Mouse (Mus musculus): ENCODE data around the gene Mr1. TPM values are rescaled to one million over a fixed set of nuclear protein-coding genes. Genes with fewer than 3 reads are reported as not detected.

Gene Mr1
- polyA plus RNA-seq, 1 experiment from 2014 or later = 10.5 TPM

DNA sequence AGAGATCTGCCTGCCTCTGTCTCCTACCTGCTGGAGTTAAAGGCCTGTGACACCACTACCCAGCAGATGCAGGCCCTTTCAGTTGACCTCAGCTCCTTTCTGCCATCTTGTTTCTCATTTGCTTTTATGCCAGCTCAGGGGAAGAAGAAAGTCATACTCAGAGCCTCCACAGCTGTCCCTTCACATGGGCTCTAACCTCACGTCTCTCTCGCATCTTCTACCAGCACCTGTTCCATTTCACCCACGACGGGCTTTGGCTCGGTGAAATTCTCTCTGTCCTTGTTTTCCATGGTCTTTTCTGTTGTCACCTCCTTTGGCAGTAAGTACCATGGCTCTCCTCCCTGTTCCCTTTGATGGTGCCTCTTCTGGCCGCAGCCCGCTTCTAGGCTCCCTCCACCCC is 56.3 kb downstream of the Mr1 start:
- Histone ChIP-seq H3K27ac (ENCODE audit: low read length) (no peak overlapping the region), H3K9me3 (ENCODE audit: low read length) (no peaks in the 10 kb centered on the region), H3K27me3 (replicated peaks; ENCODE audit: insufficient read depth, low read length) (no peaks in the 10 kb centered on the region), H3K9ac (replicated peaks; ENCODE audit: low read depth) (no peak overlapping the region), H3K36me3 (ENCODE audit: insufficient read depth, low read length) (no peaks in the 10 kb centered on the region), H3K4me2 (replicated peaks; ENCODE audit: low read depth, low read length) (no peak overlapping the region), H3K4me1 (ENCODE audit: insufficient read depth, low read depth, low read length) (peaks cover 49% of the 10 kb centered on the region), H3K4me3 (ENCODE audit: low read depth, low read length) (no peak overlapping the region)
- ATAC-seq (no peak), DNase-seq (ENCODE audit: low spot score) (no peak)
- 89% methylated on average over 7 of the region's 7 CpGs for WGBS
- no peak for TF ChIP-seq EP300 (IDR thresholded peaks at IDR 0.05)
- no peak for TF ChIP-seq CTCF (IDR thresholded peaks at IDR 0.05)

DNA sequence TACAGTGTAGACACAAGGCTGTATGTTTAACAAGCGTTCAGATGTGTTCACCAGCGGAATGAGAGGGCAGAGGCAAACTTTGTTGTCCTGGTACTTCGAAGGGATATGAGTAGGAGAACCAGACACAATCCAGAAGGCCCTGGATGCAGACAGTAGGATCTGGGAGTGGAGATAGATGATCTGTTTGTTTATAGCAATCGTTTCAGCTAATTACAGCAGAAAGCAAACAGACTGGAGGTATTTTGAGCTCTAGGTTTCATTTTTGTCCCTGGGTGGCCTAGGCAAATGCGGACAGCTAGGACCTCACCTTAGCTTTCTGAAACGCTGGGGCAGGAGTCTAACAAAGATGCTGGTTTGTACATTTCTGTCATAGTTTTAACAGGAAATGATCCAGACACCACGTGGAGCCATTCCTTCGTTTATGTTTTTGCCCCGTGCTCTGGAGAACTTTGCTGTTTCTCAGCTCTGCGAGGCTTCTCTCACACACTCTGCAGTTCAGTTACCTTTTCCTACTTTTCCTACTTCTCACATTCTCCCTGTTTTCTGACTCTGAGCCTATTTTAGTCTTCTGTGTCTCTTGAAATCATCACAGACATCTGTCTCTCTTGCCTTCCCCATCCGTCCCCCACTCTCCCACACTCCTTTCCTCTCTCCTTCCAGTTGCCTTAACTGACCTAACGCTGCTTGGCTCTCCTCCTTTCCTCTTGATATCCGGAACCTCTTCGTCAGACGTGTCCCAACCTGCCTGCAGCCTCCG is 57.6 kb downstream of the Mr1 start:
- Histone ChIP-seq H3K4me1 (ENCODE audit: insufficient read depth, low read depth, low read length) (peaks cover 47% of the 10 kb centered on the region), H3K9ac (replicated peaks; ENCODE audit: low read depth) (no peak overlapping the region; the same call in 1 of the 2 replicates), H3K4me3 (ENCODE audit: low read depth, low read length) (no peak overlapping the region), H3K36me3 (ENCODE audit: insufficient read depth, low read length) (no peaks in the 10 kb centered on the region), H3K9me3 (ENCODE audit: low read length) (no peaks in the 10 kb centered on the region), H3K4me2 (replicated peaks; ENCODE audit: low read depth, low read length) (no peak overlapping the region), H3K27me3 (replicated peaks; ENCODE audit: insufficient read depth, low read length) (no peaks in the 10 kb centered on the region), H3K27ac (ENCODE audit: low read length) (peak overlapping the region; percentile 51)
- ATAC-seq = no peak
- TF ChIP-seq EP300 (IDR thresholded peaks at IDR 0.05) (no peak; the same call in 1 of the 2 replicates), CTCF (IDR thresholded peaks at IDR 0.05) (no peak)
- WGBS = 22% methylated on average over 16 of the region's 16 CpGs
- no peak for DNase-seq (ENCODE audit: low spot score)

DNA sequence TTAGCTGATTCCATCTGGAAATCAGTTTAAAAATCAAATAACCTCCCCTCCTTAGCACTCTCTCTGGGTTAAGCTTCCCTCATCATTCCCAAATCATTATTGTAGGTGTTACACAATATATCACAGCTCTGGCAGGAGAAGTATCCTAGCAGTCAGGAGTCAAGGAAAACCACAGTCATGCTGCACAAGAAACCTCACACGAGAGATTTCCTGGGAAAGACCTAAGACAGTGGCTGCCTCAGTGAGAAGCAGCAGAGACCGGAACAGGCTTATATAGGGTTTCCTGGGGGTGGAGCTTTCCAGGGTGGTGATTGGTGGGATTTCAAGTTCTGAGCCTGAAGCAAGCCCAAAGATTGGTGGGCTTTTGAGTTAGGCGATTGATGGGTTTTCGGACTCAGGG is 58.6 kb downstream of the Mr1 start:
- WGBS = 82% methylated on average over 4 of the region's 4 CpGs
- Histone ChIP-seq H3K4me2 (replicated peaks; ENCODE audit: low read depth, low read length) (no peak overlapping the region), H3K27me3 (replicated peaks; ENCODE audit: insufficient read depth, low read length) (no peaks in the 10 kb centered on the region), H3K36me3 (ENCODE audit: insufficient read depth, low read length) (no peaks in the 10 kb centered on the region), H3K9me3 (ENCODE audit: low read length) (no peaks in the 10 kb centered on the region), H3K9ac (replicated peaks; ENCODE audit: low read depth) (no peak overlapping the region), H3K4me1 (ENCODE audit: insufficient read depth, low read depth, low read length) (peaks cover 40% of the 10 kb centered on the region), H3K27ac (ENCODE audit: low read length) (no peak overlapping the region), H3K4me3 (ENCODE audit: low read depth, low read length) (no peak overlapping the region)
- DNase-seq (ENCODE audit: low spot score) (no peak), ATAC-seq (no peak)
- no peak for TF ChIP-seq CTCF (IDR thresholded peaks at IDR 0.05)
- TF ChIP-seq EP300 (IDR thresholded peaks at IDR 0.05) = no peak

DNA sequence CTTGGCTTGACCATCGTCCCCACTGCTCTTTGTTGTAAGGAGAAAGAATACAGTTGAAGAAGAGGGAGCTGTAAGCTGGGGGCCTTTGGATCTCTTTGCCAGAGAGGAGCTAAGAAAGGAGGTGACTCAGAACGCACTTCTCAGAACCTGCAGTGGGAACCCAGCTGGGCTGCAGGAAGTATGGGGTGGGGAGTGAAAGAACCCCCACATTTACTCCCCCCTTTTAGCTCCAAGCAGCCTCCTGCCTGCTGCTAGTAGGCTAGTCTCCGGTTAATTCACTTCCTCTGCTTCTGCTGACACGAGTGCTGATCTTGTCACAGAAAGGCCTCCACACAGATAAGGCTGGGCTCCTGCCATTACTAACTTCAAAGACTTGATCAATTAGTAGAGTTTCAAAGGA is 59.7 kb downstream of the Mr1 start:
- Histone ChIP-seq H3K9me3 (ENCODE audit: low read length) (no peaks in the 10 kb centered on the region), H3K27ac (ENCODE audit: low read length) (peak overlapping the region; percentile 54; the same call in 1 of the 2 replicates), H3K27me3 (replicated peaks; ENCODE audit: insufficient read depth, low read length) (no peaks in the 10 kb centered on the region), H3K9ac (replicated peaks; ENCODE audit: low read depth) (no peak overlapping the region), H3K4me1 (ENCODE audit: insufficient read depth, low read depth, low read length) (peaks cover 37% of the 10 kb centered on the region; the same call in 1 of the 2 replicates), H3K4me2 (replicated peaks; ENCODE audit: low read depth, low read length) (no peak overlapping the region), H3K4me3 (ENCODE audit: low read depth, low read length) (no peak overlapping the region), H3K36me3 (ENCODE audit: insufficient read depth, low read length) (no peaks in the 10 kb centered on the region)
- DNase-seq (ENCODE audit: low spot score) (no peak), ATAC-seq (no peak)
- WGBS = 17% methylated on average over 4 of the region's 4 CpGs
- TF ChIP-seq CTCF (IDR thresholded peaks at IDR 0.05) (no peak), EP300 (IDR thresholded peaks at IDR 0.05) (no peak)

DNA sequence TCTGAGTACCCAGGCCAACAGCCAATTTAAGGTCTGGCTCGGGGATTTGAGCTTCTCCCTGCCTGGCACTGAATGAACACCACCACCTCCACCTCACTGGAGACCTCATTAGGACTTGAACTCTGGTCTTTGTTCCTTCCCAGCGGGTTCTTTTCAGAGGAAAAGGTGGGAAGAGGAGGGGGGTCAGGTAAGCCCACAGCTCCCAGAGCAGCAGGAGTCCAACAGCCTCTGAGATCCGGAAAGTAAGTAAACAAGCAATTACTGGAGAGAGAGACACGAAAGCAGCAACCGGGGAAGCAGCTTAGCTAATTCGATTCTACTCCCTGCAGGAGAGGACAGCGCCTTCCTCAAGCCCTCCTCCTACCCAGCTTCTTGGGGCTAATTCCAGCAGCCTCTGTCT is 60.2 kb downstream of the Mr1 start:
- no peak overlapping the region for H3K4me2 ChIP-seq (replicated peaks; ENCODE audit: low read depth, low read length)
- no peak overlapping the region for H3K9ac ChIP-seq (replicated peaks; ENCODE audit: low read depth)
- TF ChIP-seq CTCF (IDR thresholded peaks at IDR 0.05) = no peak
- no peak for TF ChIP-seq EP300 (IDR thresholded peaks at IDR 0.05)
- DNase-seq (ENCODE audit: low spot score) (no peak), ATAC-seq (no peak)
- H3K9me3 ChIP-seq (ENCODE audit: low read length) = no peaks in the 10 kb centered on the region
- H3K4me1 ChIP-seq (ENCODE audit: insufficient read depth, low read depth, low read length) = peaks cover 36% of the 10 kb centered on the region; the same call in 1 of the 2 replicates
- H3K27me3 ChIP-seq (replicated peaks; ENCODE audit: insufficient read depth, low read length) = no peaks in the 10 kb centered on the region
- H3K4me3 ChIP-seq (ENCODE audit: low read depth, low read length) = no peak overlapping the region
- no peaks in the 10 kb centered on the region for H3K36me3 ChIP-seq (ENCODE audit: insufficient read depth, low read length)
- WGBS = 36% methylated on average over 7 of the region's 7 CpGs
- H3K27ac ChIP-seq (ENCODE audit: low read length) = peak overlapping the region; percentile 54; the same call in 1 of the 2 replicates

DNA sequence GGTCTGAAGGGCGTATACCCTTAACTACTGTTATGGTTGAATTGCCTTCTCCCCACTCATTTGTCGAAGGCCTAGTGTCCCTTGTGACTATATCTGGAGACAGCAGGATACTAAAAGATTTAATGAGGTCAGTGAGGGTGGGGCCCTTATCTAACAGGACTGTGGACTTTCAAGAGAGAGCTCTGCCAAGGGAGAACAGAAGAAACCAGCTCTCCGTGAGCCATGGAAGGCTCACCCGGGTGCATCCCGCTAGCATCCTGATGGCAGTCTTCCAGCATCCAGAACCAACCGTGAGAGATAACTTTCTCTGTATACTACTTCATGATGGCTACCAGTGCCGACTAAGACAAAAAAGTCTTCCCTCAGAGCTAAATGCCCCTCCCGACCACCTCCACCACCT is 61.8 kb downstream of the Mr1 start:
- Histone ChIP-seq H3K27ac (ENCODE audit: low read length) (peak overlapping the region; percentile 84; the same call in 1 of the 2 replicates), H3K4me3 (ENCODE audit: low read depth, low read length) (no peak overlapping the region), H3K9me3 (ENCODE audit: low read length) (no peaks in the 10 kb centered on the region), H3K9ac (replicated peaks; ENCODE audit: low read depth) (no peak overlapping the region), H3K4me1 (ENCODE audit: insufficient read depth, low read depth, low read length) (peaks cover 32% of the 10 kb centered on the region; the same call in 1 of the 2 replicates), H3K27me3 (replicated peaks; ENCODE audit: insufficient read depth, low read length) (no peaks in the 10 kb centered on the region), H3K36me3 (ENCODE audit: insufficient read depth, low read length) (no peaks in the 10 kb centered on the region), H3K4me2 (replicated peaks; ENCODE audit: low read depth, low read length) (no peak overlapping the region)
- no peak for ATAC-seq
- TF ChIP-seq EP300 (IDR thresholded peaks at IDR 0.05) (no peak), CTCF (IDR thresholded peaks at IDR 0.05) (no peak)
- WGBS = 54% methylated on average over 8 of the region's 8 CpGs
- DNase-seq (ENCODE audit: low spot score) = no peak

Measured in lung, postnatal 0 days (tissue).